Mouse (Mus musculus) heart, postnatal 0 days (tissue): Measurements from ENCODE around the gene Ncln.

ENCODE experiments used
- CTCF ChIP-seq: IDR thresholded peaks from 2 replicates; pipeline ENCODE4 v1.5.1; 2016; ENCODE audit warnings: antibody characterized with exemption, control low read depth, low read depth
- EP300 ChIP-seq: IDR thresholded peaks from 2 replicates; pipeline ENCODE4 v1.6.1; 2016; ENCODE audit warnings: antibody characterized with exemption, low read depth

DNA sequence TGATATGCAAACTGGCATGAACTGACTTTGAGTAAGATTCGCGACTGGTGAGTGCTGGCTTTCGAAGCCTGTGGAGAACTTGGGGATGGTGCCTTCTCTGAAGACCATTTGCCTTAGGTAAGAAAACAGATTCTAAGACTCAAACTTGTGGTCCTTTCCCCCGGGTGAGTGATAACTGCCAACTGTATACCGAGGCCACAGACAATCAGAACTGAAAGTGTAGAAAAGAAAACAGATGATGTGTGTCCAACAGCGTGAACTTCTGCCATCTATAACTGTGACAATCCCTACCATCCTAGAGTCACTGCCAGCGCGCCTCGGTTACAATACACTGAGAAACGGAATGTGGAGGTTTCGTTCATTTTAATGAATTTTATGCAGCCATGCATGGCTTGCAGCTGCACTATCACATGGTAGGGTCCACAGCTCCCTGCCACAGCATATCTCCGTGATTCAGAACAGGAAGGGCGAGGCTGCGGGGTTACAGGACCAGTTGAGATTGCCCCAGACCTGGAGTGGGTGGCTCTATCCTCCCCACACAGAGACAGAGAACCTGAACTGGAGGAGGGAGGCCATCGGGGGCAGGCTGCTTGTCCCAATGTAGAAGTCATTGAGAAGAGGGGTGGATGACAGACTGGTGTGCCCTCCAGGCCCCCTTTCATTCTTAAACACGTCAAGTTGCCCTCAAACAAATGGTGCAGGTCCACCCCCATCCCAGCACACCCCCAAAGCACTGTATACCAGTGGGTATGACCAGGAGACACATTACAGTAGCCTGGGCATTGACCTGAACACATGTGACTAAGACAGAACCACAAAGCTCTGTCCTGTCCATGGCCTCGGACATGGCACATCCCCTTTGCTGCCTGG, 1.4 kb upstream of the Ncln start:
- TF ChIP-seq EP300 (no peak), CTCF (no peak)
